Mouse (Mus musculus) heart, embryonic 15.5 days (tissue): Measurements from ENCODE around the gene Ribc2. TPM values are rescaled to one million over a fixed set of nuclear protein-coding genes. Genes with fewer than 3 reads are reported as not detected.

Experiments
- ATAC-seq: fragments of 200-750 bp; cut with Nextera tagmentation; replicated peaks from 2 replicates; pipeline ENCODE4 v1.8.0; 2017; ENCODE audit warnings: low read depth, moderate TSS enrichment; ENCODE audit not compliant: insufficient number of reproducible peaks, insufficient read depth, low FRiP score
- H3K27ac ChIP-seq: fragments of 300-500 bp; sonication (generic); 2 replicates; pipeline ENCODE4 v1.5.1; 2015; ENCODE audit warnings: mild to moderate bottlenecking, inconsistent platforms
- H3K27me3 ChIP-seq: fragments of 300-500 bp; sonication (generic); 2 replicates; pipeline ENCODE4 v1.6.1; 2015; ENCODE audit warnings: inconsistent platforms
- H3K36me3 ChIP-seq: fragments of 300-500 bp; sonication (generic); 2 replicates; pipeline ENCODE4 v1.6.1; 2015; ENCODE audit warnings: mild to moderate bottlenecking, inconsistent platforms
- H3K4me1 ChIP-seq: fragments of 300-500 bp; sonication (generic); replicated peaks from 2 replicates; pipeline ENCODE4 v1.6.1; 2015; ENCODE audit warnings: inconsistent platforms
- H3K4me2 ChIP-seq: fragments of 300-500 bp; sonication (generic); 2 replicates; pipeline ENCODE4 v1.6.1; 2015; ENCODE audit warnings: inconsistent platforms, mild to moderate bottlenecking, moderate library complexity
- H3K4me3 ChIP-seq: fragments of 300-500 bp; sonication (generic); 2 replicates; pipeline ENCODE4 v1.5.1; 2015; ENCODE audit warnings: mild to moderate bottlenecking, inconsistent platforms
- H3K9ac ChIP-seq: fragments of 300-500 bp; sonication (generic); 2 replicates; pipeline ENCODE4 v1.6.1; 2015; ENCODE audit warnings: mild to moderate bottlenecking, inconsistent platforms
- H3K9me3 ChIP-seq: fragments of 300-500 bp; sonication (generic); replicated peaks from 2 replicates; pipeline ENCODE4 v1.6.1; 2016; ENCODE audit warnings: inconsistent platforms
- WGBS: fragments of 180-500 bp; shearing (Covaris S2); methylation state at CpG from one replicate; pipeline ENCODE4 v1.1.7; 2015; ENCODE audit warnings: mixed read lengths; 5-methylcytosine and 5-hydroxymethylcytosine counted together
- polyA plus RNA-seq: library from polyadenylated mRNA; unstranded; fragments of >200 nt; fragmentation: Nextera tagmentation; extraction: Ambion mirVana; gene quantifications from 2 replicates; pipeline ENCODE4 v1.2.1, GENCODE M21; 2015

Ribc2 gene
- polyA plus RNA-seq, 1 experiment from 2014 or later, result 0.14 TPM

GRCm38 (mm10) chr15:85179528-85180180 is 47.8 kb downstream of the Ribc2 start:
- no peaks in the 10 kb centered on the region for H3K36me3 ChIP-seq
- no peaks in the 10 kb centered on the region for H3K9me3 ChIP-seq
- no peak for ATAC-seq
- 65% methylated on average over 7 of the region's 7 CpGs for WGBS
- H3K4me3 ChIP-seq, result no peak overlapping the region
- peak overlapping the region; percentile 88 for H3K27ac ChIP-seq
- no peak overlapping the region for H3K9ac ChIP-seq
- H3K4me1 ChIP-seq, result peaks cover 39% of the 10 kb centered on the region
- H3K27me3 ChIP-seq, result no peaks in the 10 kb centered on the region
- H3K4me2 ChIP-seq, result no peak overlapping the region

- Histone ChIP-seq H3K36me3 (no peaks in the 10 kb centered on the region), H3K27ac (peak overlapping the region; percentile 64; the same call in 1 of the 2 replicates)
Observed at GRCm38 (mm10) chr15:85180368-85180767, 48.5 kb downstream of the Ribc2 start.

GRCm38 (mm10) chr15:85182063-85182462 is 50.2 kb downstream of the Ribc2 start:
- H3K4me3 ChIP-seq, result no peak overlapping the region
- no peaks in the 10 kb centered on the region for H3K27me3 ChIP-seq
- no peaks in the 10 kb centered on the region for H3K9me3 ChIP-seq
- H3K9ac ChIP-seq, result no peak overlapping the region
- H3K4me2 ChIP-seq, result no peak overlapping the region
- no peaks in the 10 kb centered on the region for H3K36me3 ChIP-seq
- 88% methylated on average over 4 of the region's 4 CpGs for WGBS
- peaks cover 35% of the 10 kb centered on the region for H3K4me1 ChIP-seq
- H3K27ac ChIP-seq, result no peak overlapping the region
- ATAC-seq, result no peak

More at GRCm38 (mm10) chr15:85180368-85180767, 48.5 kb downstream of the Ribc2 start:
- peaks cover 39% of the 10 kb centered on the region for H3K4me1 ChIP-seq
- H3K4me3 ChIP-seq, result no peak overlapping the region
- H3K9me3 ChIP-seq, result no peaks in the 10 kb centered on the region
- no peaks in the 10 kb centered on the region for H3K27me3 ChIP-seq
- ATAC-seq, result no peak
- H3K9ac ChIP-seq, result no peak overlapping the region
- no peak overlapping the region for H3K4me2 ChIP-seq

- WGBS, result 48% methylated on average over 7 of the region's 7 CpGs
- H3K9me3 ChIP-seq, result no peaks in the 10 kb centered on the region
- no peak for ATAC-seq
Observed at GRCm38 (mm10) chr15:85186916-85187315, 55.0 kb downstream of the Ribc2 start.

GRCm38 (mm10) chr15:85188167-85188778 is 56.4 kb downstream of the Ribc2 start:
- H3K4me1 ChIP-seq, result no peaks in the 10 kb centered on the region
- 49% methylated on average over 8 of the region's 8 CpGs for WGBS
- H3K27me3 ChIP-seq, result 0 out of 2 replicates have a peak, but pooled peaks cover 4% of the 10 kb centered on the region
- H3K4me3 ChIP-seq, result no peak overlapping the region
- no peak overlapping the region for H3K4me2 ChIP-seq
- H3K27ac ChIP-seq, result no peak overlapping the region
- no peaks in the 10 kb centered on the region for H3K9me3 ChIP-seq
- H3K9ac ChIP-seq, result no peak overlapping the region
- no peak for ATAC-seq
- H3K36me3 ChIP-seq, result no peaks in the 10 kb centered on the region

More at GRCm38 (mm10) chr15:85186916-85187315, 55.0 kb downstream of the Ribc2 start:
- no peak overlapping the region for H3K4me3 ChIP-seq
- no peaks in the 10 kb centered on the region for H3K4me1 ChIP-seq
- H3K36me3 ChIP-seq, result no peaks in the 10 kb centered on the region
- no peak overlapping the region for H3K4me2 ChIP-seq
- H3K9ac ChIP-seq, result no peak overlapping the region
- H3K27me3 ChIP-seq, result 0 out of 2 replicates have a peak, but pooled peaks cover 4% of the 10 kb centered on the region
- H3K27ac ChIP-seq, result no peak overlapping the region

Other genes starting within 250 kb of the Ribc2 start
- gene Gm29666, start 212.0 kb upstream of the Ribc2 start, polyA plus RNA-seq, result 0.38 and 0.40 TPM in 2 replicates
- 16.4 and 19.1 TPM in 2 replicates for gene Nup50, start 208.7 kb upstream of the Ribc2 start, polyA plus RNA-seq
- gene 5031439G07Rik, start 143.5 kb upstream of the Ribc2 start, polyA plus RNA-seq, result 5.0 and 14.4 TPM in 2 replicates
- gene Upk3a, start 114.9 kb upstream of the Ribc2 start, polyA plus RNA-seq, result 0.23 and 2.4 TPM in 2 replicates
- 15.3 and 19.7 TPM in 2 replicates for gene Fam118a, start 103.1 kb upstream of the Ribc2 start, polyA plus RNA-seq
- gene Smc1b, start 114 bp upstream of the Ribc2 start, polyA plus RNA-seq, result 0.03 TPM in 1 of 2 replicates, not detected in the other
- 119 and 157 TPM in 2 replicates for gene Fbln1, start 73.9 kb downstream of the Ribc2 start, polyA plus RNA-seq
- 182 and 213 TPM in 2 replicates for gene Atxn10, start 204.2 kb downstream of the Ribc2 start, polyA plus RNA-seq